Mouse (Mus musculus) heart, adult 2 months (tissue): ENCODE measurements around the gene Fam155a.

ENCODE experiments used
- CTCF ChIP-seq: fragments of 200-600 bp; IDR thresholded peaks from 2 replicates; pipeline ENCODE4 v1.8.1; 2022; ENCODE audit warnings: antibody characterized with exemption, mild to moderate bottlenecking, moderate library complexity
- EP300 ChIP-seq: fragments of 200-500 bp; IDR thresholded peaks from 2 replicates; pipeline ENCODE4 v1.6.1; 2011; ENCODE audit warnings: low read depth, low read length, control low read depth; ENCODE audit not compliant: insufficient read depth
- POLR2A ChIP-seq: fragments of 200-500 bp; IDR thresholded peaks from 2 replicates; pipeline ENCODE4 v1.6.1; 2011; ENCODE audit warnings: mild to moderate bottlenecking, low read depth, low read length, control low read depth; ENCODE audit not compliant: insufficient read depth

GRCm38 (mm10) chr8:9288015-9288729, 482.8 kb downstream of the Fam155a start:
- TF ChIP-seq EP300, result no peak
- TF ChIP-seq POLR2A, result no peak
- TF ChIP-seq CTCF, result no peak
